Mouse (Mus musculus) kidney, embryonic 15.5 days (tissue): ENCODE data around the gene Adsl. TPM values are rescaled to one million over a fixed set of nuclear protein-coding genes. Genes with fewer than 3 reads are reported as not detected.

Experiments
- ATAC-seq: fragments of 200-750 bp; cut with Nextera tagmentation; replicated peaks from 2 replicates; pipeline ENCODE4 v1.8.0; 2017; ENCODE audit warnings: moderate TSS enrichment; ENCODE audit not compliant: low FRiP score
- H3K27ac ChIP-seq: fragments of 300-500 bp; sonication (generic); 2 replicates; pipeline ENCODE4 v1.5.1; 2015; ENCODE audit warnings: mild to moderate bottlenecking, inconsistent platforms
- H3K27me3 ChIP-seq: fragments of 300-500 bp; sonication (generic); 2 replicates; pipeline ENCODE4 v1.6.1; 2015; ENCODE audit warnings: inconsistent platforms
- H3K36me3 ChIP-seq: fragments of 300-500 bp; sonication (generic); 2 replicates; pipeline ENCODE4 v1.6.1; 2015; ENCODE audit warnings: inconsistent platforms
- H3K4me1 ChIP-seq: fragments of 300-500 bp; sonication (generic); 2 replicates; pipeline ENCODE4 v1.6.1; 2015; ENCODE audit warnings: inconsistent platforms
- H3K4me2 ChIP-seq: fragments of 300-500 bp; sonication (generic); 2 replicates; pipeline ENCODE4 v1.6.1; 2015; ENCODE audit warnings: moderate library complexity, mild to moderate bottlenecking, inconsistent platforms
- H3K4me3 ChIP-seq: fragments of 300-500 bp; sonication (generic); replicated peaks from 2 replicates; pipeline ENCODE4 v1.5.1; 2015; ENCODE audit warnings: mild to moderate bottlenecking, inconsistent platforms
- H3K9ac ChIP-seq: fragments of 300-500 bp; sonication (generic); 2 replicates; pipeline ENCODE4 v1.6.1; 2015; ENCODE audit warnings: mild to moderate bottlenecking, inconsistent platforms
- H3K9me3 ChIP-seq: fragments of 300-500 bp; sonication (generic); replicated peaks from 2 replicates; pipeline ENCODE4 v1.6.1; 2016; ENCODE audit warnings: inconsistent platforms
- WGBS: fragments of 180-500 bp; shearing (Covaris S2); methylation state at CpG from one replicate; pipeline ENCODE4 v1.1.7; 2015; ENCODE audit warnings: mixed read lengths; 5-methylcytosine and 5-hydroxymethylcytosine counted together
- polyA plus RNA-seq: library from polyadenylated mRNA; unstranded; fragments of >200 nt; fragmentation: Nextera tagmentation; extraction: Ambion mirVana; gene quantifications from 2 replicates; pipeline ENCODE4 v1.2.1, GENCODE M21; 2015

The Adsl gene
- polyA plus RNA-seq, 1 experiment from 2014 or later: 178 TPM

DNA sequence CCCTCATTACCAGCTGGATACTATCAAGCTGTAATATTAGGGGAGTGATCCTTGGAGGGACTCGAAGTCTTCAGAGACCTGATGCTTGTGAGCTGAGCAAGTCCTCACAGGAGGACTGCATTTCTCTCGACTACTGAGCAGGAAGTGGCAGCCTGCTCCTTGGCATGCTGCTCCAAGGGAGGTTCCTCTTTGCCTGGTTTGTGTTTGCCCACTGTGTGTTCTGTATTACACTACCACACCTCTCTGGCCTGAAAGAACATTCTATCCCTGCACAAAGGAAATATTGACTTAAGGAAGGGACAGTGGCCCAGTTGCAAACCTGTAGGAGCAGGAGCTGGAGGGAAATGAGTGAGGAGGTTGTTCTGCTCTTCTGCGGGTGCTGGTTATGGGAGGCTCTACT, 41.4 kb downstream of the Adsl start:
- H3K27me3 ChIP-seq: no peaks in the 10 kb centered on the region
- H3K27ac ChIP-seq: no peak overlapping the region
- no peak overlapping the region for H3K4me2 ChIP-seq
- 60% methylated on average over 3 of the region's 3 CpGs for whole genome bisulfite sequencing
- no peak for ATAC-seq
- H3K4me3 ChIP-seq: no peak overlapping the region
- no peak overlapping the region for H3K9ac ChIP-seq
- H3K4me1 ChIP-seq: no peaks in the 10 kb centered on the region
- H3K36me3 ChIP-seq: no peaks in the 10 kb centered on the region
- H3K9me3 ChIP-seq: no peaks in the 10 kb centered on the region

DNA sequence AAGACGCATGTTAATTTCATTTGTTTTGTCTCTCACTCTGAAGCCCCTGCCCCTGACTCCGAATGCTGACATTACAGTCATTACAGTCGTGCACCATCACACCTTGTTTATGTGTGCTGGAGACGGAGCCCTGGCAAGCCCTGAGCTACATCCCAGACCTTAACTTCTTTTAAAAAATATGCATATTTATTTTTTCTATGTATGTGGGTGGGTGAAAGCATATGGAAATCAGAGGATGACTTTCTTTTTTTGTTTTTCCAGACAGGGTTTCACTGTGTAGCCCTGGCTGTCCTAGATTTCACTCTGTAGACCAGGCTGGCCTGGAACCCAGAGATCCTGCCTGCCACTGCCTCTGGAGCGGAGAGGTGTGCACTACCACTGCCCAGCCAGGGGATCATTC, 46.7 kb downstream of the Adsl start:
- no peaks in the 10 kb centered on the region for H3K9me3 ChIP-seq
- H3K4me1 ChIP-seq: peaks cover 1% of the 10 kb centered on the region
- no peaks in the 10 kb centered on the region for H3K27me3 ChIP-seq
- H3K4me2 ChIP-seq: no peak overlapping the region
- H3K36me3 ChIP-seq: no peaks in the 10 kb centered on the region
- no peak overlapping the region for H3K27ac ChIP-seq
- 80% methylated on average over 5 of the region's 5 CpGs for WGBS
- ATAC-seq: no peak
- no peak overlapping the region for H3K9ac ChIP-seq
- H3K4me3 ChIP-seq: no peak overlapping the region

DNA sequence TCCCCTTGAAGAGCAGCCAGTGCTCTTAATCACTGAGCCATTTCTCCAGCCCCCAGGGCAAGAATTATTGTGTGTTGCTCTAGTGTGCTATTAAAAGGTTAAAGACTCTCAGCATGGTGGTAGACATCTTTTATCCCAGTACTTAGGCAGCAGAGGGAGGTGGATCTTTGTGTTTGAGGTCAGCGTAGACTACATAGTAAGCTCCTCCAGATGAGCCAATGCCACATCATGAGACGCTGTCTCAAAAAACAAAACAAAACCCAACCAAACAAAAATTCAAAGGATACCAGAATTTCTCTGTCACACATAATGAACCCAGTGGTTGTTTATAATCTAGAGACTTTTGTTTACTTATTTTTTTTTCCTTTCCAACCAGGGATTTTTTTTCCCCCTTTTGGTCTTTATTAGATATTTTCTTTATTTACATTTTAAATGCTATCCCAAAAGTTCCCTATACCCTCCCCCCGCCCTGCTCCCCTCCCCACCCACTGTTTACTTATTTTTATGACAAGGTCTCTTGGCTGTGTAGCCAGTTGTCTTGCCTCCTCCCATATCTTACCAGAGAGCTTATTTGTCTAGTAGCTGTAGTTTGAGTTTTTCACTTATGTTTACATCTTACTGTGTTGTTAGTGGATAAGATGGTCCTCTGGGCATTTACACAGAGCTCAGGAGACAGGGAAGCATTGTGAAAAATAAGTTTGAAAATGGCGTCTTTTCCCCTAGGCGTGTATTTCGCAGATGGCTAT, 48.0 kb downstream of the Adsl start:
- WGBS: 83% methylated on average over 6 of the region's 6 CpGs
- H3K9ac ChIP-seq: no peak overlapping the region
- no peaks in the 10 kb centered on the region for H3K27me3 ChIP-seq
- no peak overlapping the region for H3K4me3 ChIP-seq
- no peak for ATAC-seq
- H3K4me1 ChIP-seq: peaks cover 9% of the 10 kb centered on the region
- no peaks in the 10 kb centered on the region for H3K36me3 ChIP-seq
- H3K27ac ChIP-seq: no peak overlapping the region
- H3K9me3 ChIP-seq: no peaks in the 10 kb centered on the region
- no peak overlapping the region for H3K4me2 ChIP-seq

- Histone ChIP-seq H3K27me3 (no peaks in the 10 kb centered on the region), H3K9me3 (no peaks in the 10 kb centered on the region), H3K36me3 (no peaks in the 10 kb centered on the region), H3K4me2 (no peak overlapping the region), H3K9ac (no peak overlapping the region), H3K4me3 (no peak overlapping the region), H3K27ac (no peak overlapping the region), H3K4me1 (peaks cover 9% of the 10 kb centered on the region)
- no peak for ATAC-seq
- WGBS: 55% methylated on average over 1 of the region's 1 CpGs
Observed at GRCm38 (mm10) chr15:80997077-80997476, 48.8 kb downstream of the Adsl start.

GRCm38 (mm10) chr15:81000419-81001138, 52.3 kb downstream of the Adsl start:
- Histone ChIP-seq H3K4me1 (peaks cover 9% of the 10 kb centered on the region), H3K27me3 (no peaks in the 10 kb centered on the region), H3K9me3 (no peaks in the 10 kb centered on the region), H3K4me2 (no peak overlapping the region), H3K27ac (no peak overlapping the region), H3K4me3 (no peak overlapping the region), H3K9ac (no peak overlapping the region), H3K36me3 (peaks cover 9% of the 10 kb centered on the region)
- WGBS: 35% methylated on average over 3 of the region's 4 CpGs
- no peak for ATAC-seq

- no peak overlapping the region for H3K4me3 ChIP-seq
- H3K4me1 ChIP-seq: no peaks in the 10 kb centered on the region
- WGBS: 80% methylated on average over 10 of the region's 10 CpGs
- H3K27ac ChIP-seq: no peak overlapping the region
- H3K9ac ChIP-seq: no peak overlapping the region
- no peaks in the 10 kb centered on the region for H3K27me3 ChIP-seq
- peaks cover 30% of the 10 kb centered on the region for H3K36me3 ChIP-seq
- no peak for ATAC-seq
- no peak overlapping the region for H3K4me2 ChIP-seq
- no peaks in the 10 kb centered on the region for H3K9me3 ChIP-seq
Observed at GRCm38 (mm10) chr15:81006127-81006735, 57.9 kb downstream of the Adsl start.

DNA sequence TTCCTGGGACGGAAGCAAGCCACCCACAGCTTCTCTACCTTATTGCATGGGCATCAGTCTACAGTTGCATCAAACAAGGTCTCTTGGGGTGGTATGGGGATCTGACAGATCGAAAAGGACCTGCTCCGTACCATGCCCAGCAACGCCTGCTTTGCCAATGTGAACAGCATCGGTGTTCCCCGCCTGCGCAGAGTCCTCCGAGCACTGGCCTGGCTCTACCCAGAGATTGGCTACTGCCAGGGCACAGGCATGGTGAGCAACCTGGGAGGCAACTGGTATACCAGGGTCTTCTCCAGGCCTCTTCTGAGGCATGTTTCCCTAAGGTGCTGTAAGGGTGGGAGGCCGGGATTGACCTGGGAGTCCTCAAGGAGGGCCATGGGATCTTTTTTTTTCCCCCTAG, 59.0 kb downstream of the Adsl start:
- H3K27ac ChIP-seq: no peak overlapping the region
- H3K9ac ChIP-seq: no peak overlapping the region
- WGBS: 95% methylated on average over 9 of the region's 9 CpGs
- H3K4me2 ChIP-seq: no peak overlapping the region
- no peak overlapping the region for H3K4me3 ChIP-seq
- no peak for ATAC-seq
- H3K4me1 ChIP-seq: no peaks in the 10 kb centered on the region
- H3K36me3 ChIP-seq: peaks cover 40% of the 10 kb centered on the region
- no peaks in the 10 kb centered on the region for H3K9me3 ChIP-seq
- H3K27me3 ChIP-seq: no peaks in the 10 kb centered on the region

DNA sequence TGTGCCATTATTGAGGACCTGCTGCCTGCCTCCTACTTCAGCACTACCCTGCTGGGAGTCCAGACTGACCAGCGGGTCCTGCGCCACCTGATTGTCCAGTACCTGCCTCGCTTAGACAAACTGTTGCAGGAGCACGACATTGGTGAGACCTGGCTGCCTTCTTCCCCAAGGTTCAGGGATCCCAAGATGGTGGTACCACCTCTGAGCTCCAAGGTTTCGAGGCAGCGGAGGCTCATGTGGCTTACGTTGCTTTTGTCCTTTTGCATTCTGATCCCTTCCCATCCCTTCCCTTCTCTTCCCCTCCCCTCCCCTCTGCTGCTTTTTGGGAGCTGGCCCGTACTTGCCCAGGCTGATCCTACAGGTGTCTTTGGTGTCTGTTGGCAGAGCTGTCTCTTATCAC, 59.6 kb downstream of the Adsl start:
- Histone ChIP-seq H3K4me2 (no peak overlapping the region), H3K9ac (no peak overlapping the region), H3K27me3 (no peaks in the 10 kb centered on the region), H3K27ac (no peak overlapping the region), H3K4me3 (no peak overlapping the region), H3K9me3 (no peaks in the 10 kb centered on the region), H3K36me3 (peaks cover 44% of the 10 kb centered on the region), H3K4me1 (no peaks in the 10 kb centered on the region)
- WGBS: 94% methylated on average over 8 of the region's 8 CpGs
- no peak for ATAC-seq

GRCm38 (mm10) chr15:81008689-81009123, 60.4 kb downstream of the Adsl start:
- Histone ChIP-seq H3K36me3 (peaks cover 45% of the 10 kb centered on the region), H3K9ac (no peak overlapping the region), H3K4me1 (no peaks in the 10 kb centered on the region), H3K9me3 (no peaks in the 10 kb centered on the region), H3K4me3 (no peak overlapping the region), H3K27me3 (no peaks in the 10 kb centered on the region), H3K4me2 (no peak overlapping the region), H3K27ac (no peak overlapping the region)
- 61% methylated on average over 10 of the region's 10 CpGs for WGBS
- no peak for ATAC-seq

DNA sequence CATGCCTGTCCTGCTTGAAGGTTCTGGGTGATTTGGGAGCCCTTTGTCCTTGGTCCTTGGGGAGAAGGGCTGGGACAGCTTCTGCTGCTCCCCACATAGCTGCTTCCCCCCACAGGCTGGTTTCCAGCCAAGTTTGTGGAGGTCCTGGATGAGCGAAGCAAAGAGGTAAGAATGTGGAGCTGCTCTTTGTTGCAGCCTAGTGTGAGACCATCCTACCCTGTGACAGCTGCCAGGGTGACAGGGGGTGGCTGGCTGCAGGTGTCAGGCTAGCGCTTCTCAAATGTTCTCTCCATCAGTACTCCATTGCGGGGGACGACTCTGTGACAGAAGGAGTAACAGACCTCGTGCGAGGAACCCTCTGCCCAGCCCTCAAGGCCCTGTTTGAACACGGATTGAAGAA, 61.8 kb downstream of the Adsl start:
- H3K9me3 ChIP-seq: no peaks in the 10 kb centered on the region
- H3K27me3 ChIP-seq: no peaks in the 10 kb centered on the region
- no peak overlapping the region for H3K9ac ChIP-seq
- H3K36me3 ChIP-seq: peaks cover 58% of the 10 kb centered on the region
- H3K27ac ChIP-seq: no peak overlapping the region
- 74% methylated on average over 7 of the region's 7 CpGs for WGBS
- H3K4me3 ChIP-seq: no peak overlapping the region
- H3K4me1 ChIP-seq: no peaks in the 10 kb centered on the region
- no peak for ATAC-seq
- no peak overlapping the region for H3K4me2 ChIP-seq

DNA sequence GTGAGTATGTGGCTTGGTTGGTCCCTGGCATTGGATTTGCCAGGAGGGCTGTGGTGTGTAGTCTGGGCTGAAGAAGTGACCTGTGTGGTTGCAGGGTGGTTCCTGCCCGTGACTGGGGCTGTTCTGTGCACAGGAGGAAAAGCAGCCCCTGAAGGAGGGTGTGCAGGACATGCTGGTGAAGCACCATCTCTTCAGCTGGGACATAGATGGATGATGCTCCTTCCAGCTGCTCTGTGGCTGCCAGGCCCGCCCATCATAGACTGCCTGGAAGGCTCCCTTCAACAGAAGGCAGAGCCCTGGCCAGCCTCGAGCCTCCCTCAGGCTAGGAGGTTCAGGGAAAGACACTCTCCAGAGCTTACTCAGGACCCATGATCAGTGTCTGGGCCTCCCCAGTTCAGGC, 63.2 kb downstream of the Adsl start:
- H3K36me3 ChIP-seq: peaks cover 72% of the 10 kb centered on the region
- H3K4me2 ChIP-seq: no peak overlapping the region
- no peak overlapping the region for H3K9ac ChIP-seq
- H3K4me1 ChIP-seq: no peaks in the 10 kb centered on the region
- H3K9me3 ChIP-seq: no peaks in the 10 kb centered on the region
- H3K4me3 ChIP-seq: no peak overlapping the region
- WGBS: 66% methylated on average over 3 of the region's 3 CpGs
- no peak for ATAC-seq
- H3K27me3 ChIP-seq: no peaks in the 10 kb centered on the region
- no peak overlapping the region for H3K27ac ChIP-seq

DNA sequence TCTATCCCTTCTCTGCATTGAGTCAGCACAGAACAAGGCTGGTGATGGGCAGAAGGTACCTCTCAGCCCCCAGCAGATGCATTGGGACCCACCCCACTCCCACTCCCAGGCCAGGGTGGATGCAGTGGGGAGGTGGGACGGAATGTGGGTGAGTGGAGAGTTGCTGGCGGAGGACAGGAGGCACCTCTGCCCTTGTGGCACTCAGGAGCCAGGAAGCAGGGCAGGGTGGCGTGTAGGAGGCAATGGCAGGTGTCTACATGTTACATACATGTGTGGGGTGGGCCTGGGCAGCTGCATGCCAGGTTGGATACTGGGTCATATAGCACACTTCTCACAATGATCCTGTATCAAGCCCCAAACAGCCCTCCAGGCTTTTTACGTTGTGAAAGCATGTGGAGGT, 64.1 kb downstream of the Adsl start:
- Histone ChIP-seq H3K9ac (no peak overlapping the region), H3K27ac (no peak overlapping the region), H3K4me2 (no peak overlapping the region), H3K4me3 (no peak overlapping the region), H3K4me1 (no peaks in the 10 kb centered on the region), H3K27me3 (no peaks in the 10 kb centered on the region), H3K36me3 (peaks cover 73% of the 10 kb centered on the region), H3K9me3 (no peaks in the 10 kb centered on the region)
- ATAC-seq: no peak
- 85% methylated on average over 4 of the region's 4 CpGs for WGBS
